In genomic region chr2:73472130-73472529, GRCm38 (mm10) we compare ENCODE assay signal across 11 mouse cellular contexts. TPM values are rescaled to one million over a fixed set of nuclear protein-coding genes. Genes with fewer than 3 reads are reported as not detected.
DNase-seq lines count a peak whose midpoint lies in the region; ATAC-seq and TF ChIP-seq lines count a peak whose summit lies in the region.
"Had no signal": no experiment of that assay in that cellular context is flagged by ENCODE, and none has a peak within 500 bp of the region (broad histone marks: within the 10 kb centered on the region; RNA-seq: fewer than 3 reads in every experiment).

No protein-coding gene starts in this region.

- H3K36me3 ChIP-seq in kidney, postnatal 0 days (ENCODE audit: insufficient read depth, low read length): no peaks in the 10 kb centered on the region
- H3K36me3 ChIP-seq in kidney, embryonic 15.5 days: no peaks in the 10 kb centered on the region
- no peaks in the 10 kb centered on the region for H3K36me3 ChIP-seq in forebrain, embryonic 13.5 days (ENCODE audit: poor library complexity, severe bottlenecking)

- 96% methylated on average over 2 of the region's 2 CpGs for WGBS in kidney, postnatal 0 days
- 97% methylated on average over 2 of the region's 2 CpGs for WGBS in kidney, embryonic 15.5 days
- 91% methylated on average over 2 of the region's 2 CpGs for WGBS in forebrain, embryonic 13.5 days

- no peak overlapping the region for H3K4me3 ChIP-seq in kidney, postnatal 0 days (replicated peaks; ENCODE audit: low read depth, low read length)
- no peak overlapping the region for H3K4me3 ChIP-seq in kidney, embryonic 15.5 days (replicated peaks)
- no peak overlapping the region for H3K4me3 ChIP-seq in forebrain, embryonic 13.5 days

- peak; percentile 43; the same call in 1 of the 2 replicates for TF ChIP-seq CTCF in kidney, postnatal 0 days (IDR thresholded peaks at IDR 0.05; ENCODE audit: low read depth)

- no peak for DNase-seq in kidney, postnatal 0 days (ENCODE audit: low spot score)
- DNase-seq in thymus, postnatal 0 days (ENCODE audit: low spot score): peak; percentile 44
- DNase-seq in thymus, postnatal 36 days: no peak
- DNase-seq in MEL-GATA-1-ER (ENCODE audit: extremely low read depth, low read depth): peak; percentile 41
- DNase-seq: gastrocnemius, postnatal 25 days; heart, postnatal 14 days; kidney, adult 2 months; lung, postnatal 4 days had no signal

- H3K27ac ChIP-seq in kidney, postnatal 0 days: no peak overlapping the region
- H3K27ac ChIP-seq in kidney, embryonic 15.5 days: no peak overlapping the region
- H3K27ac ChIP-seq in forebrain, embryonic 13.5 days: no peak overlapping the region

- no peaks in the 10 kb centered on the region for H3K9me3 ChIP-seq in kidney, postnatal 0 days (replicated peaks; ENCODE audit: low read length)
- H3K9me3 ChIP-seq in kidney, embryonic 15.5 days (replicated peaks): no peaks in the 10 kb centered on the region
- H3K9me3 ChIP-seq in forebrain, embryonic 13.5 days (replicated peaks): no peaks in the 10 kb centered on the region

- ATAC-seq in kidney, postnatal 0 days (replicated peaks; ENCODE audit: low FRiP score, low read depth): no peak
- no peak for ATAC-seq in kidney, embryonic 15.5 days (replicated peaks; ENCODE audit: low FRiP score)
- no peak for ATAC-seq in megakaryocyte-erythroid progenitor cell, adult 5-6 weeks (replicated peaks; ENCODE audit: low FRiP score, low TSS enrichment, poor library complexity, severe bottlenecking)
- no peak for ATAC-seq in forebrain, embryonic 13.5 days

- no peak overlapping the region for H3K9ac ChIP-seq in kidney, postnatal 0 days (ENCODE audit: low read depth, low read length)
- H3K9ac ChIP-seq in kidney, embryonic 15.5 days: no peak overlapping the region
- no peak overlapping the region for H3K9ac ChIP-seq in forebrain, embryonic 13.5 days

- no peak overlapping the region for H3K4me2 ChIP-seq in kidney, postnatal 0 days (ENCODE audit: low read length)
- H3K4me2 ChIP-seq in kidney, embryonic 15.5 days: no peak overlapping the region
- H3K4me2 ChIP-seq in forebrain, embryonic 13.5 days: no peak overlapping the region

- H3K27me3 ChIP-seq in kidney, postnatal 0 days (ENCODE audit: insufficient read depth, low read length): no peaks in the 10 kb centered on the region
- H3K27me3 ChIP-seq in kidney, embryonic 15.5 days: no peaks in the 10 kb centered on the region
- no peaks in the 10 kb centered on the region for H3K27me3 ChIP-seq in forebrain, embryonic 13.5 days

- H3K4me1 ChIP-seq in kidney, postnatal 0 days (replicated peaks; ENCODE audit: insufficient read depth, low read length): peaks cover 7% of the 10 kb centered on the region; the same call in 1 of the 2 replicates
- H3K4me1 ChIP-seq in kidney, embryonic 15.5 days: 0 out of 2 replicates have a peak, but pooled peaks cover 4% of the 10 kb centered on the region
- H3K4me1 ChIP-seq in forebrain, embryonic 13.5 days: no peaks in the 10 kb centered on the region

RNA-seq across cellular contexts. Expression of gene Wipf1, which starts 57.4 kb away (rescaled TPM):
- polyA plus RNA-seq in kidney, postnatal 0 days (2015; fragmentation: Nextera tagmentation; extraction: Ambion mirVana): 7.6 and 8.0 TPM in 2 replicates
- 8.7 and 9.7 TPM in 2 replicates for polyA plus RNA-seq in kidney, embryonic 15.5 days (2015; fragmentation: Nextera tagmentation; extraction: Ambion mirVana)
- polyA plus RNA-seq in thymus, postnatal 0 days (2015; fragmentation: Nextera tagmentation; extraction: Ambion mirVana): 22.2 and 25.1 TPM in 2 replicates
- 7.7 and 14.0 TPM in 2 replicates for total RNA-seq in megakaryocyte-erythroid progenitor cell, adult 5-6 weeks (2014; fragmentation: Nextera tagmentation)
- total RNA-seq in megakaryocyte-erythroid progenitor cell, adult 5-6 weeks (2017): 3.9 and 9.6 TPM in 2 replicates
- 2.4 and 2.8 TPM in 2 replicates for polyA plus RNA-seq in forebrain, embryonic 13.5 days (2015; fragmentation: Nextera tagmentation; extraction: Ambion mirVana)

Comparison
In these comparisons a context has a peak if more than half of its experiments do, and no peak if none do; other contexts are left out.
1. DNase-seq: peak in thymus, postnatal 0 days (single experiment) and MEL-GATA-1-ER (single experiment); none in kidney, postnatal 0 days (single experiment) and thymus, postnatal 36 days (0 of 2).